Mouse (Mus musculus) heart, postnatal 10 days (tissue): Measurements from ENCODE around the gene Espn. TPM values are rescaled to one million over a fixed set of nuclear protein-coding genes. Genes with fewer than 3 reads are reported as not detected.

Source experiments
- DNase-seq, 2 experiments: peaks; one replicate each; pipeline ENCODE4 v3.0.0; 2021
- intact Hi-C: fragments of 180-260 bp; cut with DNase I; formaldehyde crosslinking; loops from one replicate; pipeline ENCODE4 v1.15.1; 2025
- total RNA-seq, 2 experiments: library from RNA; stranded (reverse); gene quantifications; 2 replicates each; pipeline ENCODE4 v1.2.3; 2021

The Espn gene
- total RNA-seq, result 1 to 10 TPM; 1.3 to 1.4 TPM

DNA sequence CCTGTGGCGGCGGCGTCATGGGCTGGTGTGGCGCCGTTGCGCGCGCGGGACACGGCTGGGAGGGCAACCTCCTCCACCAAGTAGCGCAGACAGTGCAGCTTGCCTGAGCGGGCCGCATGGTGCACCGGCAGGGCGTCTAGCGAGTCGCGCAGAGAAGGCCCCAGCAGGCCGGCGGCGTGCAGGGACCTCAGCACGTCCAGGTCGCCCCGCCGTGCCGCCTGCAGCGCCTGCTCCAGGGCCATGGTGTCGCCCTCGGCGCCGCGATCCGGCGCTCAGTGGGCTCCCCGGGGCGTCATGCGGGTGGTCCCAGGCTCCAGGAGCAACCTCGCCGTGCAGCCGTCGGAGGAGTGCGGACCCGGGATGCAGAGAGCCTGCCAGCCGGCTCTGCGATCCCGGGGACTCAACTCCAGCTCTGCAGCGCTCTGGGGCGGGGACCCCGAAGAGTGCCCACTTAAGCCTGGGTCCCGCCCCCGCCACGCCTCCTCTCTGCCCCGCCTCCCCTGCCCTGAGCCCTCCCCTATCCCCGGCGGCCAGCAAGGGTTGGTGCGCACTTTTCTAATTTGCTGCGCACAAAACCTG lies at the start of gene Espn:
TSS of gene Espn (minus strand) at position 406 of the 579 bp plus-strand sequence.
- peak; percentile 54 to 59 for DNase-seq

DNA sequence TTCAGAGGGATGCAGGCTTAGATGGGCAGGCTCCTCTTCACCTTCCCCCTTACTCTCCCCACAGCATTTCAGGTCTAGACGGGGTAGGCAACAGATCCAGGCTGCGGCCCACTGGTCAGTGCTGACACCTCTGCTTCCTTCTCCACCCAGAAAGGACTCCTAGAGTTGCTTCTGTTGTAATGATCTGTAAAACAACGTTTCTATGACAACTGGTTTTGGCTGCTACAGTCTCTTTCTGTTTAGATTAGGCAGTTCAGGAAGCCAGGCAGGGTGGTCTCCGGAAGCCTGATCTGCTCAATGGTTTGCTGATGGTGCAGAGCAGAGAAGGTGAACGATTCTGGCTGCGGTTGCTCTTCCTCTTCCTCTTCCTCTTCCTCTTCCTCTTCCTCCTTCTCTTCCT lies 49.3 kb upstream of the Espn start:
- DNase-seq, result peak in 1 of 2 experiments; percentile 41
- intact Hi-C loops, result no loop called here

More for the DNA sequence above, at the start of gene Espn:
- intact Hi-C loops, result no loop called here

DNA sequence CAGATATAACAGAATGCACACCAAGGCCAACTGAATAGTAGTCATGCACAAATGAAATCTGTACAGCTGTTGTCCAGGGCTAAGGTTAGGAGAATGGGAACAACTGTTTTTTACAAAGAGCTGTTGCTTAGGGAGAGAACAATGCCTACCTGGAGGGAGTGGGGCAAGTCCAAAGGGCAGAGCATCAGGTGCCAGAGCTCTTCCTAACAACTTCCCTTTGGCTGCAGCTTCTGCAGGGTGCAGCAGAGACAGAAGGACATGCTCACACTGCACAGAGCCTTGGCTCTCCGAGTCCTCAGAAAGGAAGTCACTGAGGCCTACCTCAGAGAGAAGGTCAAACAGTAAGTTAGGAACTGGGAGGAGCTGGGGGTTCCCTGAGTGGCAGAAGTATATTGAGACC lies 47.4 kb upstream of the Espn start:
- no peak for DNase-seq
- intact Hi-C loops, result no loop called here

DNA sequence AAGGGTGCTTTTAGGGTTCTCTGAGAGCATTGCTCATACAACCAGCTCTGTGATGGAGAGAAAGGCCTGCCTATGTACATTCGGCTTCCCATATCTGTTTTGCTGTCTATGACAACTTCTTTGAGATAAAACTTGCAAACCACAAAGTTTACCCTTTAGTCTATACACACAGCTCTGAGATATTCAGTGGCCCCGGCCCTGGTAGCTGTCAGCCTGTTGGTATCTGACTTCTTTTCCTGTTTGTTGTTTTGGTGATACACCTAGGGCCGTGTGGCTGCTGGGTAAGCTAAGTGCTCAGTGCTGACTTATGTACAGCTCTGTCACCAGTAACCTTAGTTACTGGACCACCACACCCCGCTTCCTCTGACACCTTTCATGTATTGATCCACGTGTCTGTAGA lies 45.4 kb upstream of the Espn start:
- intact Hi-C loops, result no loop called here
- no peak for DNase-seq

DNA sequence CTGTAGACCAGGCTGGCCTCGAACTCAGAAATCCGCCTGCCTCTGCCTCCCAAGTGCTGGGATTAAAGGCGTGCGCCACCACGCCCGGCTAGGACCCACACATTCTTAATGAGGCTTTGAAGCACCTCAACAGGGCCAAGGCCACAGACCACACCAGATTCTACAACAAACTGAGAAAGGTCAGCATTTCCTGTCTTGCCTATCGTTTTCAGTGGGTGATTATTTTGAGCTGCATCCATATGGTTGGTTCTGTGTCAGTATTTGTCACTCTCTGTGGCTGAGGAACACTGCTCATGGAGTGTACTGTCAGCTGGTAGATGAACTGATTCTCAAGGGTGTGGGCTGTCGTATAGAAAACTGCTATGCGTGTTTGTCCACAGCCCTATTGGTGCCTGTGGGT lies 44.1 kb upstream of the Espn start:
- intact Hi-C loops, result no loop called here

DNA sequence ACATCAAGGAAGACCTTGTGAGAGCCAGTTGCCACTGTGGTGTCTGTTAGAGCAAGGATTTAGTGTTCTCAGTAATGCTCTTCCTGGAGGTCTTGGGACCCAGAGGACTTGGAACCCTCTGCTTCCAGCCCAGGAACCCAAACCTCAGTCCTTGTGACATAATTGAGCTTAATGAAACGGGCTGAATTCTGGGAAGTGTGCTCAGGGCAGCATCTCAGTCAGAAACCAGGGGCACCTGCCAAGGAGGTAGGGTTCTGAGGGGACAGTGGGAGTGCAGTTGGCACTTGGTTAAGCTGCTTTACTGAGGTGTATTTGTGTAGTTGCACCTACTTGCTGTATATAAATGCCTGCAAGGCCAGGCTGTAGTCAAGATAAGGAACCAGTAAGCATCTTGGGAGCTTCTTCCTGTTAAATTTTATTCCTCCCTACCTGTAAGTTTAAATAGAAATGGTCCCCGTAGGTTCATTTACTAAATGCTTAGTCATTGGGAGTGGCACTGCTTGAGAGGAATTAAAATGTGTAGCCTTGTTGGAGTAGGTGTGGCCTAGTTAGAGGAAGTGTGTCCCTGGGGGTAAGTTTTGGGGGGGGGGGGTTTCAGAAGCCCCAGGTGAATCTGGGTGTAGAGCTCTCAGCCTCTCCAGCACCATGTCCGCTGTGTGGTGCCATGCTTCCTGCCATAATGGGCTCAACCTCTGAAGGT lies 42.5 kb upstream of the Espn start:
- DNase-seq, result no peak
- intact Hi-C loops, result no loop called here

More for the DNA sequence above, 44.1 kb upstream of the Espn start:
- DNase-seq, result no peak

DNA sequence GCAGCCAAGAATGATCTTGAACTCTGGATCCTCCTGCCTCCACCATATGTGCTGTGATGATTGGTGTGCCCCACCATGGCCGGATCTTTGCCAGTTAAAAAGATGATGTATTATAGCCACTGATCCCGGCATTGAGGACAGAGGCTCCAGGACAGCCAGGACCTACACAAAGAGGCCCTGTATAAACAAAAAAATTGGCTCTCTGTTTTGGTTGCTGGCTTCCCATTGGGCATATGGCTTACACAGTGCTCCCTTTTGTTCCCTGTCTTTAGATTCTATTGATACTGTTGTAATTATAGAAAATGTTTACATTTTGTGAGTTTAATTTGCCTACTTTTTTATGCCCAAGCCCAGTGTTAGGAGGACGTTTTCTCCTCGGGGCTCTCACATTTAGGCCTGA lies 40.4 kb upstream of the Espn start:
- intact Hi-C loops, result no loop called here
- no peak for DNase-seq

DNA sequence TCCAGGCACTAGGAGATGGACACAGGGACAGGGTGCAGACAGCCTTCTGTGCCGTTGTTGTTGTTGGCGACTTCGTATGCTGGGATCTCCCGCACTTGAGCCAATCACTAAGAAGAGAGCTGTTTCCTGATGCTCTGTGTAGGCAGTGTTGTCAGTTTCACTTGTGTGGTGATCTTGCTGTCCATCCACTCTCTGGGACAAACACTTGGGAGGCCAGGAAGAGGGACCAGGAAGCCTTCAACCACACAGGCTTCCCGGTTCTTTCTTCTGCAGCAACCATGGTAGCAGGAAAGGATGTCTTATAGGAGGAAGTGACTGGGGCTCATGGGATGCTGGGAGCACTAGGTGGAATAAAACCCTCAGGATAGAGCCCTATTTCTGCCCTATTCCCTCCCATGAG lies 38.5 kb upstream of the Espn start:
- intact Hi-C loops, result no loop called here
- peak in 1 of 2 experiments; percentile 30 for DNase-seq

DNA sequence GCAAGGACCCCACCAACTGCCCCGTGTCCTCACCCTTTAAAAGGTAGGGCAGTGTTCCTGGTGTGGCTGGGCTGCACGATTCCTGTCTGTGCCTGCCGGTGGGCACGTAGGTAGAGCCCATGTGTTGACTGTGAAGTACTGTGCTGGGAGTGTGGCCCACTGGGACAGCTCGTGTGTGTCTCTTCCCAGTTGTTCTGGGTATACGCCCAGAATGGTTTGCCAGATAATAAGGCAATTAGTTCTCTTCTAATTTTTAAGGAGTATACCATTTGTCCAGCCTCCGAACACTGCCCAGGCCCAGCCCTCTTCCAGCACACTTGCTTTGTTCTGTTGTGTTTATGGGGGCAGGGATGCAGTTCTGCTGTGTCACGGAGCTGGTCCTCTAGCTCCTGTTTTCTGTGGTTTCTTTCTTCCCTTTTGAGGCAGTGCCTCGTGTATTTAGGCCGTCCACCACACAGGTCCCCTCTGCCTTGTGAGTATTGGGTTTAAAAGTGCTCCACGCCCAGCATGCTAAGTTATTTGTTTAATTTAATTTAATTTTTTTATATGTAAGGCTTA lies 38.0 kb upstream of the Espn start:
- intact Hi-C loops, result no loop called here
- peak in 1 of 2 experiments; percentile 52 for DNase-seq

DNA sequence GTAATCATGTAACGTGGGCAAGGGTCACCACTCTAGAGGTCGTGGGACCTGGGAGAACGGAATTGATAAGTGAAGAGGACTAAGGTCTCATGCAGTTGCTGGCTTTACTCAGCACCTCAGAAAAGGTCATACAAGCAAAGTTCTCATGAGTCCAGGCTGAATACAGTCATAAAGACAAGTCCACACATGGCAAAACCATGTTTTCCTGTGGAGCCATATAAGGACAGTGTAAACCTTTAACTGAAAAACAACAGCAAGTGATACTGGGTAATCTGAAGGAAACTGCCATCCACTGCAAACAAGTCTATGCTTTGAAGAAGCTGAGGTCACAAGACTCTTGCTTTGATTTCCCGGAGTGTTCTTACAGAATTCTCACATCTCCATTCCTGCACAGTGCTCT lies 37.5 kb upstream of the Espn start:
- intact Hi-C loops, result no loop called here
- DNase-seq, result no peak

DNA sequence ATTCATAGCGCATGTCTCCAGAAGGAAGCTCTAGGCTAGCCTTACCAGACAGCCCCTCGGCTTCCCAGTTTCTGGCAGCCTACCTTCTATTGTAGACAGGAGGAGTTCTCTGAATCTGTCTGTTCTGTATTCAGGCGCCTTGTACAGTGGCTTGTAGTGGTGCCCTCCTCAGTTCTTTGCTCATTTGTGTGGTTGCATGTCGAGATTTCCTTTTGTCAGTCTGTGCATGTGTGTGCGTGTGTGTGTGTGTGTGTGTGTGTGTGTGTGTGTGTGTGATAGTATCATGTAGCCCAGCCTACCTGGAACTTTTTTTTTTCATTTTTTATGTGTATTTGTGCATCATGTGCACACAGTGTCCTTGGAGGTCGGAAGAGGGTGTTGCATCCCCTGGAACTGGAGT lies 36.9 kb upstream of the Espn start:
- no peak for DNase-seq
- intact Hi-C loops, result no loop called here

DNA sequence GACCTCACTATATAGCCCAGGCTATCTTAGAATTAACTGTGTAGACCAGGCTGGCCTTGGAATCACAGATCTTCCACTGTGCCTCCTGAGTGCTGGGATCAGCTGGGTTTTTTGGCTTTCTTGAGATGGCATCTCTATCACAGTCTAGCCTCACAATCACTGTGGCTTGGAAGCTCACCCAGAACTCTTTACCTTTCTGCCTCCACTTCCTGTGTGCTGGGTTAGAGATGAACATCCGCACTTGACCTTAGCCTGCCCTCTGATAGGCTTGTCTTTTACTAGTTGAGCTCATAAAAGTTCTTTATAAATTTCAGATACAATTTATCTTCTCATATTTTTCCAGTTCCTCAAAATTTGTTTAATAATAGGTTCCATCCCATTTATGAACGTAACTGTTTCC lies 36.5 kb upstream of the Espn start:
- intact Hi-C loops, result no loop called here
- no peak for DNase-seq

DNA sequence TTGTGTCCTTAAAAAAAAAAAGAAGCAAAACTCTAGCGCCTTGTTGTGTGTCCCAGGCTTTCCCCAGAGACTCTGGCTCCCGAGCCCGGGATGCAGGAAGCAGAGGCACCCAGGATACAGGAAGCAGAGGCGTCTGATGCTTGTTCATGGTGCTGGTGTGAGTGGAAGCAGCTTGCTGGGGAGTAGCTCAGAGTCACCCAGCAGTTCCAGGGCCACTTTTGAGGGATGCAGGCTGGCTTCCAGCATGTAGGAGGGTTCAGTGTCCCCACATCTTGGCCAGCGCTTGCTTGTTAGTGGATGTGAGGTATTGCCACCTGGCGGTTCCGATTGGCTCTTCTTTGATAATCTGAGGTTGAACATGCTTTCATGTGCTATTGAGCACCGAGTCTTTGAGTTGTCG lies 35.0 kb upstream of the Espn start:
- intact Hi-C loops, result no loop called here
- DNase-seq, result peak in 1 of 2 experiments; percentile 30

DNA sequence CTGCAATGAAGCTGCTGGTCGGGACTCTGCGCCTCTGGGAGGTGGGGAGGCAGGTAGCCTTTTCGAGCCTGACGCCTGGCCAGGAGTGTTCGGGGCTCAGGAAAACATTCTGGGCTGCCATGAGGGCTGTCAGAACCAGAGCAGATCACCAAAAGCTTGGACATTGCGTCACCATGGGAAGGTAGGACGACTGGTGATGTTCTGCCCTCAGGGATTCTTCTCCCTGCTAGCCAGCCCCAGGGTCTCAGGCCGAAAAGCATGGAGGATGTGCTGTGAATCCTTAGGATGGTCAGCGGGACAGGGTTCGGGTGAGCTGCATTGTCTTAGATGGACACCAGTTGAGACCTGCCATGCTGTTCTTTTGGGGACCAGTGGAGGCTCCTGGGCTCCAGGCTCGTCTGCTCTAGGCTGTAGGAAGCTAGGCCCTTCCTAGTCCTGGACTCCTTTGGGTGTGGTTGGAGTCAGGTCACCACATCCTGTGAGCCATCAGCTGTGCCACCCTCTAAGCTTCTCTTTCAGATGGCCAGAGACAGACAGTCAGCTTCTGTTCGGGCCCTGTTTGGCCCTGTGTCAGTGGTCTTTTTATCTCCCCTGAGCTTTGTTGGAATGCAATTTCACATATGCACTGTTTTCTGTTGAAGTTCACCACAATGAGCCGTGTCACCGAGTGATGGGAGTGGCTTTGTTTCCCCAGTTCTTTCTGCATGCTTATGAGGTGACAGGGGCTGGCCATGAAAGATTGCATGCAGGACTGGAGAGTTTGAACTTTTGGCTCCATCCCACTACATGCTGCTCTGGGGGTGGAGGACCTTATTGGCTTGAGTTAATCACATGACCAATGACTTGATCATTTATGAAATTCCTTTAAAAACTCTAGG lies 34.3 kb upstream of the Espn start:
- DNase-seq, result peak; percentile 44 to 53
- intact Hi-C loops, result no loop called here

DNA sequence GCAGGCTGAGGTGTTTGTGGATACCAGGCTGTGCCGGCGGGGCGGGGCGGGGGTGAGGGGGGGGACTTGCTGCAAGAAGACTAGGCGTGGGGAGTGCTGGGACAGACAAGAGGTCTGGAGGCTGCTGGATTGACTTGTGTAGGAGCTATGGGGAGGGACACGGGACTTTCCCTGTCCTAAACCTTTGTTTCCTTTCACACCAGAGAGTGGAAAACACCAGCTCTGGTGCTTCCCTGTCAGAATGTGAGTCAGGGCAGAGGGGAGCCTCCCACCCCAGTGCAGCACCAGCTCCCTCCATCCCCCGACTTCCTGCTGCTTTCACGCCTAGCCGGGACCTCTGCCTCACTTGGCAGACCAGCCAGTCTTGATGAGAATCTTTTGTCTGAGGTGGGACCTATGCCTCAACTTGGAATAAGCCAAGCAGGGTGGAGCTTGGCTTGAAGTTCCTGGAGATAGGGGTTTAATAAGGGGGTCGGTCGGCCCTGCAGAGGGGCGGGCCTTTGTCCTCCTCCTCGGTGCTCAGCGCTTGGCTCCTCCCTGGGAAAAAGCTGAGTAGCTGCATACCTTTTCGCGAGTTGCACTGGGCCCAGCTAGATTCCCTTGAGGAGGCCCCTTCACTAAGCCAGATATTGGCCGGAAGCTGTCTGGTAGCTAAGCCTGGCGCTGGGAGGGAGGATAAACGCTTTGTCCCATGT lies 33.5 kb upstream of the Espn start:
- peak; percentile 79 to 83 for DNase-seq
- intact Hi-C loops, result no loop called here

DNA sequence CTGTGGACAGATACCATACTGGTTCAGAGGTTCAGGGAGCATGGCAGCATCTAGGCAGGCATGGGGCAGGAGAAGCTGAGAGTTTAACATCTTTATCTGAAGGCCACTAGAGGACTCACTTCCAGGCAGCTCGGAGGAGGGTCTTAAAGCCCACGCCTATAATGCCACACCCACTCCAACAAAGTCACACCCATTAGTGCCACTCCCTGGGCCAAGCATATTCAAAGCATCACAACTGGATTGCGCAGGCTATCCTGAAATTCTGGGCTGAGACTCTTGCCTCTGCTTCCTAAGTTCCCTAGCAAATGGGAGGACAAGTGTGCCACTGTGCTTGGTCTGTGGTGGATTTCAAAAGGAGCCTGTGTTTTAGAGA lies 33.0 kb upstream of the Espn start:
- intact Hi-C loops, result no loop called here
- peak; percentile 55 to 63 for DNase-seq

DNA sequence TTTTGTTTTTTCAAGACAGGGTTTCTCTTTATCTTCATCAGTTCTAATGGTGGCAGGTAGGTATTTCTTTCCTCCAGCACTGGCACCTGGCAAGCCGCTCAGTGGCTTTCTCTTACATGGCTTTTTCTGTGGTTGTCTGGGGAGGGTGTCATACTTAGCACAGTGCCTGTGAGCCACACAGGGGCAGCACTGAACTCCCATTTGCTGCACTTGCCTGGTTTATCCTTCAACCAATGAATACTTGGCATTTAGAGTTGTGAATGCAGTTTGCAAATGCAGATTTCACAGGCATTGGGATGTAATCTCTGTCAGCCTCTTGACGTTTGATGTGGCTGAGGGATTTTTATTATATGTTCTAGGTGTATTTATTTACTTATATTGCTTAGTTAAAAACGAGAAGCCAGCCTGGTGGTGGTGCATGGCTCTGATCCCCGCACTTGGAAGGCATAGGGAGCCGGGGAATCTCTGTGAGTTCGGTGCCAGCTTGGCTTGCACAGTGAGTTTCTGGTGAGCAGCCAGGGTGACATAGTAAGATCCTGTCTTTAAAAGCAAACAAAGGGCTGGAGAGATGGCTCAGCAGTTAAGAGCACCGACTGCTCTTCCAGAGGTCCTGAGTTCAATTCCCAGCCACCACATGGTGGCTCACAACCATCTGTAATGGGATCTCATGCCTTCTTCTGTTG lies 32.3 kb upstream of the Espn start:
- DNase-seq, result peak; percentile 44 to 54
- intact Hi-C loops, result no loop called here

DNA sequence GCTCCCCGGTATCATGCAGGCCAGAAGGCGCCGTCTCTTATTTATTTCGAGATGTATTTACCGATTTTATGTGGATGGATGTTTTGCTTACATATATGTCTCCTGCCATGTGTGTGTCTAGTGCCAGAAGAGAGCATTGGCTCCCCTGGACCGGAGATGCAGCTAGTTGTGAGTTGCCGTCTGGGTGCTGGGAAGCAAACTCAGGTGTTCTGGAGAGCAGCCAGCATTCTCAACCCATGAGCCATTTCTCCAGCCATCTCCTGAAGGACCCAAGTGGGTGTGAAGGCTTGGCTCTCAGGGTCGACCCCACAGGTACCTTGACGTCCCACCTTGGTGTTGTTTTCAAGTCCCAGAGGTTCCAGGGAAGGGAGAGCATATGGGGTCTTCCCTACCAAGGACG lies 30.0 kb upstream of the Espn start:
- intact Hi-C loops, result no loop called here

DNA sequence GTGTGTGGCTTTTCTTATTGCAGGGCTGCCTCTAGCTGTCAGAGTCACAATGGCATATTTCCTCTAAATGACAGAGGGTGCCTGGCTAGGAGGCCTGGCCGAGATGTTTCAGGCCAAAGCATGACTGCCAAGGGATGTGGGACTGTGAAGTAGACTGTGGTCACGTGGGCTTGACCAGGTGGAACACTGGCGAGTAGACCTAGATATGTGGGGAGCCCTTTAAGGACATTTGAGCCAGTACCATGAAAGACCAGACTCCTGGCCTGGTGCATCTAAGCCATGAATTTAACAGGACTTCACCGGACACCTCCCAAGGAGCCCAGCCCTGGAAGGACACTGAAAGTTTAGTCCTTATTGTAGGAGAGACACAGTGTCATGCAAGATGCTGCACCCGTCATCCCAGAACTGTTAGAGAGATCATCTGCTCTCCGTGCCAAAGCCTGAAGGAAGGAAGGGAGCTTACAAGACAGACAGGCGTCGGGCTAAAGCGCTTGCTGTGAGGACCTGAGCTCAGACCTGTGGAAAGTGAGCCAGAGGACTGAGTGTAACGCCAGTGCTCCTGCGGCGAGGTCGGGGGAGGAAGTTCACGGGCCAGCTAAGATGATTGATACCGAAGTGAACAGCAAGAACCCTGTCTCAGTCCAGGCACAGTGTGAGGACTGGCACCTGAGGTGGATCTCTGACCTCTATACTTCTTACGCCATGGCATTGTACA lies 27.9 kb upstream of the Espn start:
- DNase-seq, result no peak
- intact Hi-C loops, result no loop called here

More for the DNA sequence above, 30.0 kb upstream of the Espn start:
- DNase-seq, result no peak
